Mouse (Mus musculus): Measurements from ENCODE around the gene Nlrc4. TPM values are rescaled to one million over a fixed set of nuclear protein-coding genes. Genes with fewer than 3 reads are reported as not detected.

The Nlrc4 gene
- polyA plus RNA-seq (2014; fragmentation: Illumina TruSeq; extraction: RNeasy Lipid Tissue Mini Kit (QIAGEN cat#74804); ENCODE audit: low read depth, low replicate concordance), result 0.19 TPM

DNA sequence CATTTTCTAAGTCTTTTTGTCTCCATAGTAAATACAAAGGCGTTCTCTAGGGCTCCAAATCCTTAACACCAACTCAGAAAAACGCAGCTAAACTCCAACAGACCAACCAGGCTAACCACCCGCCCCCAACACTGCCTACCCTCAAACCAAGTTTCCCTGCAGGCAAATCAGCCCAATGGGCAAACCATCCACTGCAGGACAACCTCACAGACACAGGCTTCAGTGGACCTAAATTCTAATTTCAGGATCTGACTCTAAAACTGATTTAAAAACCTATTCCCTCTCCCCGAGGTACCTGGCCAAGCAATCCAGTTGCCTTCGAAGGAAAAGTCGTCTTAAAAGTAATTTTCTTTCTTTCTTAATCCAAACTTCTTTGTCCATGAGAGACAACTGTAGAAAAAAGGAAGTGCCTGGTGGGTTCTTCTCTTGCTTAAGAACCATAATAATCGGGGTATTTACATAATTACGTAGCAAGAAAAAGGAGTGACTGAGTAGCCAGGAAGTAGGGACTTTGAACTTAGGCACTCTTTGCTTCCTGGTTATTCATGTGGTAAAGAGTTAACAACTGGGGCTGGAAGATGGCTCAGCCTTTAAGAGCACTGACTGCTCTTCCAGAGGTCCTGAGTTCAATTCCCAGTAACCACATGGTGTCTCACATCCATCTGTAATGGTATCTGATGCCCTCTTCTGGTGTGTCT lies at the start of gene Nlrc4:
Gene Nlrc4, minus strand, starts transcription at position 432 of the 698 bp plus-strand sequence.

DNA sequence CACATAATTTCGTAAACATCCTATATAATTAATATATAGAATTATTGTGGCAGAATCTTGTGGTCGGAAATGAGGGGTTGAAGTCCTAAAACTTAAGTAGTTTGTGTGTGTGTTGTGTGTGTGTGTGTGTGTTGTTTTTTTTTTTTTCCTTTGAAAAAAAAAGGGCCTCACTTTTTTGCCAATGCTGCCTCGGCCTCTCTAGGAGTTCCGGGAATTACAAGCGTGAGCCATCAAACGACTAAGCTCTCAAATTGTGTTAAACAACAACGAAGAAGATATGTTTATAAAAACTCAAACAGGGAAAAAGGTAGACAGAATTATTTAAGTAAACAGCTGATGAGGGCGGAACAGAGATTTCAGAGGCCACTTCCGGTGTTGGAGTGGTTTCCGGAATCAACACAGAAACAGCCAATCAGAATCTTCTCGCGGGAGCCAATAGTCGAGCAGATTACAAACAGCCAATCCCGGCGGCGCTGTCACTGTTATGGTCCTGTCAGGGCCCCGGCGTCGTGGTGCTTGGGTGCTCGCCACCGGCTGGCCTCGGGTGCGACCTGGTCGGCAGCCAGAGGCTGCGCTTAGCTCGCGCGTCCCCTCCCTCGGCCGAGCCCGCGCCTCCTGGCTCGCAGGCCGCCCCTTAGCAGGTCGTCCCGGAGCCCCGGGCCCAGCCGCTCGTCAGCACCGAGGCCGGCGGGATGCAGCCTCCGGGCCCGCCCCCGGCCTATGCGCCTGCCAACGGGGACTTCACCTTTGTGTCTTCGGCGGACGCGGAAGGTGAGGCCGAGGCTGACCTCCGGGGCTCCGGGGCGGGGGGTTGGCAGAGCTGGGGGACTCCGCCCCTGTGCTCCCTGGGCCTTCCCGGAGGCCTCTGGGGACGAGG lies 30.3 kb upstream of the Nlrc4 start, which contains the start of gene Yipf4:
Gene Yipf4, plus strand, starts transcription at position 470 of the 877 bp plus-strand sequence.

DNA sequence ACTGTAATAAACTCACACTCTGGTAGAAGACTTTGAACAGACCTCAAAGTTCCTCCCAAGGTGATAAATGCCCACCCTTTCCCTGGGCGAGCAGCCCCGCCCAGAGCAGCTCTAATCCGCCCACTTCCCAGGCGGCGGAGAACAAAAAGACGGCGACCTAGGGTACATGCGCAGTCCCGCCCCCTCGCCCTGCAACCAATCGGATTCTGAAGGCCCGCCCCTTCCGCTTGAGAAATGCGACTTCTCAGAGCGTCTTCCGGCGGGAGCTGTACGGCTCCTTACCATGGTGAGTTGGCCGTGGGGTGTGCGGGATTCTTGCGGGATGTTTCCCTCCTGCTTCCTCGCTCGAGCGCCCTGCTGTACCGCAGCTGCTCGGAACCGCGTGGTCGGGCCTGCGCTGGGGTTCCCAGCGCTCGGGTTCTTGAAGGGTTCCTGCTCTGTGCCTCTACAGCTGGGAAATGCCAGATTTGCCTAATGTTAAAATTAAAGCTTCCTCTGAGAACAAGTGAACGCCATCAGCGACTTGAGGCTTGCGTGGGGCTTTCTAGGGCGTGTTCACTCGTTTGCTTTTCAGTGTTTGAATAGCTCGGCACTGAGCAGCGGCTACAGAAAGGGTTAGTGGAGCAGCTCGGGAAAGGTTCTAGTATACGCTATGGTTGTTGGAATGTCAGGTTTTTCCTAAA lies 63.4 kb downstream of the Nlrc4 start, which contains the start of gene Slc30a6:
Gene Slc30a6, plus strand, starts transcription at position 226 of the 683 bp plus-strand sequence.

Other genes starting within 250 kb of the Nlrc4 start
- 72.4 TPM for gene Memo1, start 163.6 kb downstream of the Nlrc4 start, polyA plus RNA-seq (2014; fragmentation: Illumina TruSeq; extraction: RNeasy Lipid Tissue Mini Kit (QIAGEN cat#74804); ENCODE audit: low read depth, low replicate concordance)
- 68.2 TPM for gene Dpy30, start 135.2 kb downstream of the Nlrc4 start, polyA plus RNA-seq (2014; fragmentation: Illumina TruSeq; extraction: RNeasy Lipid Tissue Mini Kit (QIAGEN cat#74804); ENCODE audit: low read depth, low replicate concordance)
- gene Spast, start 120.2 kb downstream of the Nlrc4 start, polyA plus RNA-seq (2014; fragmentation: Illumina TruSeq; extraction: RNeasy Lipid Tissue Mini Kit (QIAGEN cat#74804); ENCODE audit: low read depth, low replicate concordance), result 27.9 TPM
- gene Slc30a6, start 63.5 kb downstream of the Nlrc4 start, polyA plus RNA-seq (2014; fragmentation: Illumina TruSeq; extraction: RNeasy Lipid Tissue Mini Kit (QIAGEN cat#74804); ENCODE audit: low read depth, low replicate concordance), result 10.6 TPM
- gene Yipf4, start 30.4 kb upstream of the Nlrc4 start, polyA plus RNA-seq (2014; fragmentation: Illumina TruSeq; extraction: RNeasy Lipid Tissue Mini Kit (QIAGEN cat#74804); ENCODE audit: low read depth, low replicate concordance), result 135 TPM
- 74.7 TPM for gene Birc6, start 69.2 kb upstream of the Nlrc4 start, polyA plus RNA-seq (2014; fragmentation: Illumina TruSeq; extraction: RNeasy Lipid Tissue Mini Kit (QIAGEN cat#74804); ENCODE audit: low read depth, low replicate concordance)

Measured in liver, adult 10 weeks (tissue).